Mouse (Mus musculus) heart, adult 8-10 months (tissue): ENCODE results near the gene Elk3. TPM values are rescaled to one million over a fixed set of nuclear protein-coding genes. Genes with fewer than 3 reads are reported as not detected.

Experiments used
- DNase-seq: peaks from one replicate; pipeline ENCODE4 v3.0.0; 2022; ENCODE audit warnings: low spot score
- total RNA-seq, 4 experiments: library from RNA; stranded (reverse); gene quantifications; 2 replicates each; pipeline ENCODE4 v1.2.4; 2022

The Elk3 gene
- total RNA-seq, 4 experiments from 2014 or later: 32.0 to 37.6 (median 35.2) TPM

GRCm38 (mm10) chr10:93331543-93331942 is 20.6 kb upstream of the Elk3 start:
- no peak for DNase-seq

- DNase-seq: no peak
Measured at GRCm38 (mm10) chr10:93328321-93328720, 17.4 kb upstream of the Elk3 start.

- no peak for DNase-seq
Measured at GRCm38 (mm10) chr10:93327187-93327586, 16.3 kb upstream of the Elk3 start.

- DNase-seq: no peak
Measured at GRCm38 (mm10) chr10:93326741-93327100, 15.8 kb upstream of the Elk3 start.

- no peak for DNase-seq
Measured at GRCm38 (mm10) chr10:93325804-93326740, 15.1 kb upstream of the Elk3 start.

- no peak for DNase-seq
Measured at GRCm38 (mm10) chr10:93325369-93325768, 14.4 kb upstream of the Elk3 start.

- DNase-seq: no peak
Measured at GRCm38 (mm10) chr10:93324438-93324837, 13.5 kb upstream of the Elk3 start.

GRCm38 (mm10) chr10:93323659-93324058 is 12.7 kb upstream of the Elk3 start:
- DNase-seq: no peak

- no peak for DNase-seq
Measured at GRCm38 (mm10) chr10:93321763-93322162, 10.8 kb upstream of the Elk3 start.

- no peak for DNase-seq
Measured at GRCm38 (mm10) chr10:93320148-93320547, 9.2 kb upstream of the Elk3 start.

GRCm38 (mm10) chr10:93319526-93320063 is 8.7 kb upstream of the Elk3 start:
- DNase-seq: no peak

GRCm38 (mm10) chr10:93316909-93317308 is 6.0 kb upstream of the Elk3 start:
- no peak for DNase-seq

GRCm38 (mm10) chr10:93311576-93311975 is 641 bp upstream of the Elk3 start:
- DNase-seq: no peak

- DNase-seq: no peak
Measured at GRCm38 (mm10) chr10:93309934-93310621, 857 bp downstream of the Elk3 start.

GRCm38 (mm10) chr10:93309131-93309933 is 1.6 kb downstream of the Elk3 start:
- DNase-seq: peak; percentile 73

GRCm38 (mm10) chr10:93306367-93306766 is 4.6 kb downstream of the Elk3 start:
- DNase-seq: no peak

- DNase-seq: no peak
Measured at GRCm38 (mm10) chr10:93305946-93306345, 5.0 kb downstream of the Elk3 start.

GRCm38 (mm10) chr10:93303231-93303630 is 7.7 kb downstream of the Elk3 start:
- DNase-seq: no peak

- peak; percentile 57 for DNase-seq
Measured at GRCm38 (mm10) chr10:93301831-93302230, 9.1 kb downstream of the Elk3 start.

GRCm38 (mm10) chr10:93298208-93298607 is 12.7 kb downstream of the Elk3 start:
- no peak for DNase-seq

- DNase-seq: peak; percentile 82
Measured at GRCm38 (mm10) chr10:93297774-93298173, 13.2 kb downstream of the Elk3 start.
